Mouse (Mus musculus): ENCODE measurements around the gene Kcnj8. TPM values are rescaled to one million over a fixed set of nuclear protein-coding genes. Genes with fewer than 3 reads are reported as not detected.

Gene Kcnj8
- polyA plus RNA-seq, 1 experiment from 2014 or later: 2.8 TPM

Other genes starting within 250 kb of the Kcnj8 start
- gene Slco1a5, start 248.6 kb downstream of the Kcnj8 start, polyA plus RNA-seq (2014; fragmentation: Nextera tagmentation; extraction: Ambion mirVana): 0.21 and 0.43 TPM in 2 replicates
- 21.5 and 25.0 TPM in 2 replicates for gene Pyroxd1, start 226.0 kb downstream of the Kcnj8 start, polyA plus RNA-seq (2014; fragmentation: Nextera tagmentation; extraction: Ambion mirVana)
- 37.3 TPM in 2 replicates for gene Recql, start 184.5 kb downstream of the Kcnj8 start, polyA plus RNA-seq (2014; fragmentation: Nextera tagmentation; extraction: Ambion mirVana)
- gene Golt1b, start 184.4 kb downstream of the Kcnj8 start, polyA plus RNA-seq (2014; fragmentation: Nextera tagmentation; extraction: Ambion mirVana): 136 and 144 TPM in 2 replicates
- 0.59 and 0.78 TPM in 2 replicates for gene Spx, start 158.2 kb downstream of the Kcnj8 start, polyA plus RNA-seq (2014; fragmentation: Nextera tagmentation; extraction: Ambion mirVana)
- not detected in 2 replicates for gene Gys2, start 98.5 kb downstream of the Kcnj8 start, polyA plus RNA-seq (2014; fragmentation: Nextera tagmentation; extraction: Ambion mirVana)
- gene Ldhb, start 63.7 kb downstream of the Kcnj8 start, polyA plus RNA-seq (2014; fragmentation: Nextera tagmentation; extraction: Ambion mirVana): 486 and 515 TPM in 2 replicates
- 1.8 and 2.0 TPM in 2 replicates for gene Abcc9, start 130.7 kb upstream of the Kcnj8 start, polyA plus RNA-seq (2014; fragmentation: Nextera tagmentation; extraction: Ambion mirVana)
- 97.8 and 110 TPM in 2 replicates for gene Cmas, start 185.1 kb upstream of the Kcnj8 start, polyA plus RNA-seq (2014; fragmentation: Nextera tagmentation; extraction: Ambion mirVana)
- not detected in 2 replicates for gene Sult6b2, start 232.9 kb upstream of the Kcnj8 start, polyA plus RNA-seq (2014; fragmentation: Nextera tagmentation; extraction: Ambion mirVana)

All from embryonic facial prominence, embryonic 11.5 days (tissue).